Mouse (Mus musculus): ENCODE measurements around the gene Prps1.
"Not testable (repeated sequence)": the region's sequence is repeated elsewhere in the genome, so short reads cannot be mapped to it uniquely, and the experiment has no call there.

Prps1 gene

DNA sequence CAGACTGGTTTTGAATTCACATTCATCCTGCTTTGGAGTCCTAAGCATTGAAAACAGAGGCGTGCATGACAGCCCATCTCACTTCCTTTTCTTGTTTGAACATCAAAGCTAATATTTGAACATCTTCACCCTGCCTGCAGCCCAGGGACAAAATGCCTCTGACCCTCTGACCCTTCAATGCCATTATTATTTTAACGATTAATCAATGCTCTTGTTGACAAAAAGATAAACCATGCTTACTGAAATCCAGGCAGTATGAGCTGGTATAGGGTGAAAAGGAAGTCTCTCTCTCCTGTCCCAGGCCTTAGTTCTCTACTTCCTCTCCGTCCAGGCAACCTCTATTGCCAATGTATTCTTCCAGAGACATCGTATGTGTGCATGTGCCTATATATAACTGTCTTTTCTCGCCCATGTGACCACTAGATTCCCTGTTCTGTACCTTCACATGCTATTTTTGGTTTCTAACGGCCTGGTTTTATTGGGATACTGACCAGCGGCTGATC is 37.2 kb downstream of the Prps1 start:
- in situ Hi-C loops (cut with MboI; ENCODE audit: low pct_unique_long_range_greater_than_20kb in 1 of 2, low sequenced_read_pairs in 2 of 2, unreplicated experiment in 1 of 2), result loop anchor here (5.0 to 25.0 kb wide), 5 partner anchors 109 to 344 kb away; partner anchors contain the start of gene Tsc22d3 (in 2 of the 2)

DNA sequence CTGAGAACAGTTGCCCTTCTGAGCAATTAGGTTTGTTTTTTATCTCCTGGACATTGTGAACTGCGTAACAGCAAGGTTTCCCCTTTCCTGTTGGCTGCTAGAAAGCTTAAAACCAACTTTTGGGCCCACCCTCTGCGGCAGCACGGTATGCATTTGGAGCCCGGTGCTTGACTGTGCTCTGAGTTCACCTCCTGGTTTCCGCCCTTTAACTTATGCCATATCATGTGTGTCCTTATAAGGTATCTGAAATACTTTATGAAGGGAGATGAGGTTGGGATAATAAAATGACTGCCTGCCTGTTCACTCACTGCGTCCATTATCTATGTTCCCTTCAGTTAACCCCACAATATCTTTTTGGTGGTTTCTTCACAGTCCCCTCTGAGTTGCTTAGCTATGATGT is 37.8 kb downstream of the Prps1 start:
- in situ Hi-C loops (cut with MboI; ENCODE audit: low pct_unique_long_range_greater_than_20kb in 1 of 2, low sequenced_read_pairs in 2 of 2, unreplicated experiment in 1 of 2), result loop anchor here (5.0 to 25.0 kb wide), 5 partner anchors 108 to 343 kb away; partner anchors contain the start of gene Tsc22d3 (in 2 of the 2)

DNA sequence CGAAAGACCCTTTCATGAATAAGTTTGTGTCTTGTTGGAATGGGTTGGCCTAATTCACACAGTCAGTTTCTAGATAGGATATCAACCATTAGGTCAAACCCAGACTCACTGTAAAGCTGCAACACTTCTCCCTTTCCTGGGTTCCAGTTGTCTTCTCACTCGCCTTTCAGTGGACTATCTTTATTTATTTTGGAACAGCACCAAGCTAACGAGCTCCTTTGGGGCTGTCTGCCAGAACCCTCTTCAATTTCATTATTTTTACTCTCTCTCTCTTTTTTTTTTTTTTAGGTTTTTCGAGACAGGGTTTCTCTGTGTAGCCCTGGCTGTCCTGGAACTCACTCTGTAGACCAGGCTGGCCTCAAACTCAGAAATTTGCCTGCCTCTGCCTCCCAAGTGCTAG is 42.0 kb downstream of the Prps1 start:
- in situ Hi-C loops (cut with MboI; ENCODE audit: low pct_unique_long_range_greater_than_20kb in 1 of 2, low sequenced_read_pairs in 2 of 2, unreplicated experiment in 1 of 2), result loop anchor here (10.0 to 25.0 kb wide), 4 partner anchors 114 to 339 kb away; partner anchors contain the start of gene Tsc22d3 (in 1 of the 2)

DNA sequence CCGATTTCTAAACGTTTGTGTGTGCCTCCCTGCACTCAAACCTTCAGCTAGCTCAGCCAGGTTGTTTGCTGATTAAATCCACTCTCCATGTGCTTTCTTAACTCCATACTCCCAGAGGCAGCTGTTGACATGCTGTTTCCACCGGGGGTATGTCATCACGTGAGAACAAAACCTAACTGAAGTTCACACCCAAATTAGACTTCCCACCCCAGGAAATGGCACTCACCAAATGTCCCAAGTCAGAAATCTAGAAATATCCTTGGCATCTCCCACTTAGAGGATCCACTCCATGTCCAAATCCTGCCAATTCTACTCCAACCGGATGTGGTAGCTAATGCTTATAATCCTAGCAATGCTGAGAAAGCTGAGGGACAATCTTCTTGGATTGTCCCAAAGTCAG is 43.9 kb downstream of the Prps1 start:
- in situ Hi-C loops (cut with MboI; ENCODE audit: low pct_unique_long_range_greater_than_20kb in 1 of 2, low sequenced_read_pairs in 2 of 2, unreplicated experiment in 1 of 2), result no loop called here

DNA sequence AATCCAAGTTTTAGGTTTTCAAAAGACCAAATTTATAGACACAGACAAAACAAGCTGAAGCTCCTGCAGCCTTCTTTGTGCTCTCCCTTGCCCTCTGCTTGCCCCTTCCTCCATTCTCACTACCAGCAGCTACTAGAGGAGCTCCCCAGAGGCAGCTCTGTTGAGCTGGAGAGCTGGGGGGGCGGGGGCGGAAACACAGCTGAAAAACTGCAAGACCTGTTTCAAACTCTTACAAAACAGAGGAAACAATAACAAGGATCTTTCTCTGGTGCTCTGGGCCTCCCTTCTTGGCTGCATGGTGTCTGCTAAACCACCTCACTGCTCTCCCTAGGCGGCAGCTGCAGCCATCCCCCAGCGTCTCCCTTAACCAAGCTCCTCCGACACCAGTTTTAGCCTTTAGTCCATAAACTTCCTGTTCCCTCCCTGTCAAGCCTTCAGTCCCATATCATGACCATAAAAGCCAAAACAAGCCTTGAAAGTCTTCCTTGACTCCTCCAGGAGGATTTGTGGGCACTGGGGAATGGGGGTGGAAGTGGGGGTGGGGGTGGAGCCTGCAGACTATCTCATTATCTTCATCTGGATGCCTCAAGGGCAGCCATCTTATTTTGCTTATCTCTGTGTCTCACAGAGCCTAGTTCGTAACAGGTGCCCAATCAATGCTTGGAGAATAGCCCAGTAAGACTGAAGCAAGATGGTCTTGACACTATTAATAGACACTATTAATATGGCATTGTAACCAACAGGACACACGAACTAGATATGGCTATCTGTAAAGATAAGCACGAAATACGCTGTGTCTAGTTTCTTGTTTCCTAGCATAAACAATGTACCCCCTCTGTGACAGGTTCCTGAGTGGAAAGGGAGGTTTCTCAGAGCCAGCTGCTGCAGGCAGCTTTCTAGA is 45.2 kb downstream of the Prps1 start:
- in situ Hi-C loops (cut with MboI; ENCODE audit: low pct_unique_long_range_greater_than_20kb in 1 of 2, low sequenced_read_pairs in 2 of 2, unreplicated experiment in 1 of 2), result no loop called here

DNA sequence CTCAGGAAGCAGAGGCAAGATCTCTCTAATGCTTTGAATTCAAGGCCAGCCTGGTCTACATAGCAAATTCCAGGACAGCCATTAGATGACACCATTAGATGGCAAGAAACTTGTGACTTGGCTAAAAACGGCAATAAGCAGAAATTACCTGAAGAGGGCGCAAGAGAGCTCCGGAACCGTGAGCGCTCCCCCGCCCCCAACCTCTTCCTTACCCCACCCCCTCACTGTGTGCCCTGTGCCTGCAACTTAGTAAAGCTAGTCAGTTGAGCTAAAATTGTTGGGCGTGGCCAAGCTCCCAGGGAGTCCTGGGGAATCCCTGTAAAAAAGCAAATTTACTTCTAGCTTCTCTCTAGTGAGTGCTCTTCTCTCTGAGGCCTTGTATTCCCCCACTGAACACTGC is 47.5 kb downstream of the Prps1 start:
- in situ Hi-C loops (cut with MboI; ENCODE audit: low pct_unique_long_range_greater_than_20kb in 1 of 2, low sequenced_read_pairs in 2 of 2, unreplicated experiment in 1 of 2), result no loop called here

DNA sequence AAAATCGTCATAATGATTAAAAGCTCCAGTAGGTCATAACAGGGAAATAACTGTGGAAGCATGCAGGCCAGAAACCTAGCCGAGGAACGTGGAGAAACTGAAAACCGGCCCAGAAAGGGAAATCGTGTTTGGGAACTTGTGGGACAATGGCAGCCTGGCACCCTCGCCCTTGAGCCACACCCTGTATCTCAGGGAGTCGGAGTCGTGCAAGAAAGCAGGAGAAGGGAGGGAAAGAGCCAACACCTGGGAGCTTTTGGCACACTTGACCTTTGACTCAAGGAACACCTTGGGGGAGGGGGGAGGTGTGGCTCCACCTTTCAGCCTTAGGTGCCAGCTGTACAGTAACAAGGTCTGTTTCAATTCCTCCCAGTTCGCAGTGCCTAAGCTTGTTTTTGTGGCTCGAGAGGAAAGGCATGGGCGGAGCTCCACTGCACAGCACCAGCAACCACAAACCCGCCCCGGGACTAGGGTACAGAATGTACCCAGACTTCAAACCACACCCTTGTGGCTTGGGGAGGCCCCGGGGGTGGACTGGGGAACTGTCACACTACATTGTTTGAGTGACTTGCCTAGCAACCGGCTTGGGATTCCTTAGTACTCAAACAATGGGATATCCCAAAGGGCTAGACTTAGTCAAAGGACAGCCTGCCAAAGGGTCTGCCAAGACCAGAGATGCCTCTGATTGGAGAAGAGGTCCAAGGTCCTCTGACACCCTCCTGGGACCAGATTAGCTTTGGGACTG is 49.3 kb downstream of the Prps1 start:
- in situ Hi-C loops (cut with MboI; ENCODE audit: low pct_unique_long_range_greater_than_20kb in 1 of 2, low sequenced_read_pairs in 2 of 2, unreplicated experiment in 1 of 2), result no loop called here

DNA sequence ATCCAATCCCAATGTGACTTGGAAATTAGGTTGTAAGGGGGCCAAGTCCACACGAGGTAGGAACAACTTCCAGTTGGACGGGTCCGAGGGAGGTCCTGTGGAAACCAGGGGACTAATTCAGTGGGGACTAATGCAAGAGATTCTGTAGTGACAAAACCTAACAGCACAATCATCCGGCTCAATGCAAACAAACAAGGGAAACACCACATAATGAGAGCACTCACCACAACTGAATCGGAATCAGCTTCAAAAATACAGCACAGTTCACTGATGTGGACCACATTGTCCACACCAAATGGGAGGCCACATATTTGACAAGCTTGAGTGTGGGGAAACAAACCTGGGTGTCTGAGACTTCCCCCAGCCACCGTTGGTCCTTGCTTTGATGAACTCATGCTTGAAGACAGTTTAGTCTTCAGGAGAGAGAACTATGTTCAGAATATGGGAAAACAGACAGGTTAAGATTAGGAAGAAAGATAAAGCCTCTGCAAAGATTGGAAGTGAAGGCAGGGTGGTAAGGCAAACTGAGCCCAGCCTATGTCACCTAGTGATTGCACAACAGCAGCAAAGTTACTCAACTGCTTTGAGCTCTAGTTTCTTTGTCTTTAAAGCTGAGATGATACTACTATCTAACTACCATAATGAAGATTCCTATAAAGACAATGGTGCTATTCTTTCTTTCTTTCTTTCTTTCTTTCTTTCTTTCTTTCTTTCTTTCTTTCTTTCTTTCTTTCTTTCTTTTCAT is 50.2 kb downstream of the Prps1 start:
- in situ Hi-C loops (cut with MboI; ENCODE audit: low pct_unique_long_range_greater_than_20kb in 1 of 2, low sequenced_read_pairs in 2 of 2, unreplicated experiment in 1 of 2), result no loop called here

DNA sequence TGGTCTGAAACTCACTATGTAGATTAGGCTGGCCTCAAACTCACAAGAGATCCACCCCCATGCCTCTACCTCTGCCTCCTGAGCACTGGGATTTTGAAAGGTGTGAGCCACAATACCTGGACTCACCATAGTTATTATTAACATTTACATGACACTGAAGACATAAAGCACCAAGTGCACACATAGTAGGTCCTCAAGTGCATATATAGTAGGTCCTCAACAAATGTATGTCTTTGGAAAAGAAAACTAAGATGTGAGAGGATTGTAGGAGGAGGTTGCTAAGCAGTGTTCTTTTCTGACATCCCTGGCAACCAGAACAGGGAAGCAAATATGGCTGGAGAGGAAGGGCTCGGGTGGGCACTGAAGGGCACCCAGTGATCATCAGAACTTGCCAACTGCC is 51.0 kb downstream of the Prps1 start:
- in situ Hi-C loops (cut with MboI; ENCODE audit: low pct_unique_long_range_greater_than_20kb in 1 of 2, low sequenced_read_pairs in 2 of 2, unreplicated experiment in 1 of 2), result no loop called here

DNA sequence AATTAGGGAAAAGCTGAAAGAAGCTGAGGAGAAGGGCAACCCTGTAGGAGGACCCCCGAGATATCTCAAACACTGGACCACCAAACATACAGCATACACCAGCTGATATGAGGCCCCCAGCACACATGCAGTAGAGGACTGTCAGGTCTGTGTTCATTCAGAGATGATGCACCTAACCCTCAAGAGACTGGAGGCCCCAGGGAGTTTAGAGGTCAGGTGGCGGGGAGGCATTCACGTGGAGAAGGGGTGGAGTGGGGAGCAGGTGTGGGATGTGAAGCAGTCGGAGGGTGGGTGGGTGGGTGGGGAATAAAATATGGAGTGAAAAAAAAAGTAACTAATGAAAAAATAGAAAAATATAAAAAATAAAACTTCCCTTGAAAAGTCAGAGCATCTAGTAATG is 52.4 kb downstream of the Prps1 start:
- in situ Hi-C loops (cut with MboI; ENCODE audit: low pct_unique_long_range_greater_than_20kb in 1 of 2, low sequenced_read_pairs in 2 of 2, unreplicated experiment in 1 of 2), result not testable (repeated sequence)

DNA sequence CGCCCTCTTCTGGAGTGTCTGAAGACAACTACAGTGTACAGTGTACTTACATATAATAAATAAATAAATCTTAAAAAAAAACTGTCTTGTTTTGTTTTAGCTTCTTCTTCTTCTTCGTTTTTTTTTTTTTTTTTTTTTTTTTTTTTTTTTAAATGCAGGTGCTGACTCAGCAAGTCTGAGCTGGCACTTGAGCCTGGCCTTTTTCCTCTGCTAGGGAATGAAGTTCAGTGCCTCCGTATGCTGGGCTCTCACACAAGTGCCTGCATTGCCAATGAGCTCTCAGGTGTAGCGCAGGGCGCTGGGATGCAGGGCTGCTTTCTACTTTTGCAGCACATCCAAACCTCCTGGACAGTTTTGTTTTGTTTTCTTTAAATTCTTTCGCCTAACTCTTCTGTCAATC is 53.4 kb downstream of the Prps1 start:
- in situ Hi-C loops (cut with MboI; ENCODE audit: low pct_unique_long_range_greater_than_20kb in 1 of 2, low sequenced_read_pairs in 2 of 2, unreplicated experiment in 1 of 2), result no loop called here

DNA sequence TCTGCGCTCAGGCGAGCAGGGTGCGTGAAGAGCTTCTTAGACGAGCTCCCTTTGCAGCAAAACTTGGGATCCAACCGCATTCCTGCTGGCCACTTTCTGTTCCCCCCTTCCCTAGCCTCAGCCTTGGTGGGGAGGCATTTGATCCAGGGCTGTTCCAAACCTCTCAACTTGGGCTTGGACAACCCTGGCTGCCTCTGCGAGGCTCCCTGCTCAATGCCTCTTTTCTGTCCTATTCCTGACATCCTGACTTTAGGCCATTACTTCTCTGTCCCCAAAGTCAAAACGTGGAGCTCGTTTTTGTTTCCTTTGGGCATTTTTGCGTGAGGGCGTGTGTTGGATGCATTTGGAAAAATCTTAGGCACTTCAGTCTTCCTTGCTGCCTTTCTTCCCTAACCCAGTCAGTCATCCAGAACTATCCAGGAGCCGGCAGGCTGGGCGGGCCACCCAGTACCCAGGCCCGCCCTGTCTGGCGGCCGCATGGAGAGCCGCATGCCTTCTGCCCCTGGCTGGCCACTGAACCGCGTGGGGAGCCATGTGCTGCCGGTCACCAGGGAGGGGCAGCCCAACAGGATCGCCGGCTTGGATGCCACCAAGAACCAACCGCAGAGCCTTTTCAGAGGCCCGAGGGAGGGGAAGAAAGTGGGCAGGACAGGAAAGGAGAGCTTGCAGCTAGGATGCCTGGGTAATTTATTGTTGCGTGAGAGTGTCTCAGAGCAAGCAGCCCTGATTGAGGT is 54.5 kb downstream of the Prps1 start:
- in situ Hi-C loops (cut with MboI; ENCODE audit: low pct_unique_long_range_greater_than_20kb in 1 of 2, low sequenced_read_pairs in 2 of 2, unreplicated experiment in 1 of 2), result no loop called here

DNA sequence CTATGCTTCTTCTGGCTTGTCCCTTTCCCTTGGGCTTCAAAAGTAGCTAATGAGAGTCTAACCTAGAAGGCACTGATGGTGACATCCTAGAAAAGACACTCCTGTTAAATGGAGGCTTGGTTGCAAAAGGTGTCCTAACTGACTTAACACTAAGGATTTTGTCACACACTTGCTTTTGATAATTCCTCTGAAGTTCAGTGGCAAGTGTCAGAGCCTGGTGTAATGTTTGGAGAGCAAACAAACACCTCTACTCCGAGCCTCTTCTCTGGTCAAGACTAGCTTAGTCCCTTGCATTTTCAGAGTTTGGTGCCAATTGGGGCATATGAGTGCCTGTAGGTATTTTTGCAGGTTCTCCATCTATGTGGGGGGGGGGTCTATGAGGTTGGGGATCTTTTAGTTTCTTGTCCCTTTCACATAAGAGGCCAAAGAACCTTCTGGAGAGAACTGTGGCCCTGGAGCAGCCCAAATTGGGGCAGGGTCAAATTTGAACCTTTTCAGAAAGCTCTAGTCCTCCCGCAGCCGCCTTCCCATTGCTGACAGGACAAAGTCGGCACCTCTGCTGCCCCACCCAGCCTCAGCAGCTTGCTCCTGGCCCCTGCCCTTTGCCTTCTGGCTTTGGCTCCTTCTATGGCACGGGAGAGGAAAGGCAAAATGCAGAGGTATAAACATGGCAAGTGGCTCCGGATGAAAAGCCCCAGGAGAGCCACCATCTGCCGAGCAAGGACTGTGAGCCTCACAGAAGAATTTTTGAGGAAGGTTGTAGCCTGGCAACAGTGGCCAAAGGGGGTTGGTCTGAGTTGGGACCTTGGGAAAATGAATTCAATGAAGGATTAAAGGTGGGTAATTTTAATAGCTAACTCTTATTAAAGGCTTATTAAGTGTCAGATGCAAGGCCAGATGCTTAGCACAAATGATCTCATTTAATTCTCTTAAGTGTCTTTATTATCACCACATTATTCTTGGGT is 55.6 kb downstream of the Prps1 start:
- in situ Hi-C loops (cut with MboI; ENCODE audit: low pct_unique_long_range_greater_than_20kb in 1 of 2, low sequenced_read_pairs in 2 of 2, unreplicated experiment in 1 of 2), result no loop called here

DNA sequence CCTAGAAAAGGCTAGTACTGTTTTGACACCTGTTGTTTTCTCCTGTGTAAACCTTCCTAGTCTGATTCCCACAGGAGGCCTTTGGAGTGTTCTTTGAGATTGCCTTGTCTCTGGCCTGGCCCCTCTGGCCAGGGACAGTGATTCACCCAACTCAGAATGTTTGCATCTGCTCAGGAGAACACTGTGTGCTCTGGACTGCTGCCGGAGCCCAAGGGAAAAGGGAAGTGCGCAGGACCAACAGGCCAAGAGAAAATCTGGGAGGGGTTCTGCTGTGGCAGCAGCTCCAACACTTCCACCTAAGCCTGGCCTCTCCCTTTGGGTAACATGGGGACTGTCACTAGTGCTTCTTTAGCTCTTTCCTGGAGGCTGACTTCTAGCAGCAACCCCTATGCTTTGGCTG is 57.0 kb downstream of the Prps1 start:
- in situ Hi-C loops (cut with MboI; ENCODE audit: low pct_unique_long_range_greater_than_20kb in 1 of 2, low sequenced_read_pairs in 2 of 2, unreplicated experiment in 1 of 2), result no loop called here

DNA sequence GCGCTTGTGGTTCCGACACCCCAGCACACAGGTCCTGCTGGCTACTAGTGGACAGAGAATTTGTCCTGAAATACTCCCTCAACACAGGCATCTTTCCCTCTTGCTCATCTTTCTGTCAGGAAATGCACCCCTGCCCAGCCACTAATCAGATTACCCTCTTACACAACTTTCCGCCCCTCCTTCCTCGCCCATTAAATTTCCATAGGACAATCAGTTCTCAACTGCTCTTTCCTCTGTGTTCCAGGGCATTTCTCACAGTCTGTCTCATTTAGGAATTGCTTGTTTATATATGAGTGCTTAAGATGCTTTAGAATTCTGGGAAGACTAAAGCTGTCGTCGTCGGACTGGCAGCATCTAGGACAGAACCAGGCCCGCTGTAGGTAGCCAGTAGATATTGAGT is 61.9 kb downstream of the Prps1 start:
- in situ Hi-C loops (cut with MboI; ENCODE audit: low pct_unique_long_range_greater_than_20kb in 1 of 2, low sequenced_read_pairs in 2 of 2, unreplicated experiment in 1 of 2), result no loop called here

DNA sequence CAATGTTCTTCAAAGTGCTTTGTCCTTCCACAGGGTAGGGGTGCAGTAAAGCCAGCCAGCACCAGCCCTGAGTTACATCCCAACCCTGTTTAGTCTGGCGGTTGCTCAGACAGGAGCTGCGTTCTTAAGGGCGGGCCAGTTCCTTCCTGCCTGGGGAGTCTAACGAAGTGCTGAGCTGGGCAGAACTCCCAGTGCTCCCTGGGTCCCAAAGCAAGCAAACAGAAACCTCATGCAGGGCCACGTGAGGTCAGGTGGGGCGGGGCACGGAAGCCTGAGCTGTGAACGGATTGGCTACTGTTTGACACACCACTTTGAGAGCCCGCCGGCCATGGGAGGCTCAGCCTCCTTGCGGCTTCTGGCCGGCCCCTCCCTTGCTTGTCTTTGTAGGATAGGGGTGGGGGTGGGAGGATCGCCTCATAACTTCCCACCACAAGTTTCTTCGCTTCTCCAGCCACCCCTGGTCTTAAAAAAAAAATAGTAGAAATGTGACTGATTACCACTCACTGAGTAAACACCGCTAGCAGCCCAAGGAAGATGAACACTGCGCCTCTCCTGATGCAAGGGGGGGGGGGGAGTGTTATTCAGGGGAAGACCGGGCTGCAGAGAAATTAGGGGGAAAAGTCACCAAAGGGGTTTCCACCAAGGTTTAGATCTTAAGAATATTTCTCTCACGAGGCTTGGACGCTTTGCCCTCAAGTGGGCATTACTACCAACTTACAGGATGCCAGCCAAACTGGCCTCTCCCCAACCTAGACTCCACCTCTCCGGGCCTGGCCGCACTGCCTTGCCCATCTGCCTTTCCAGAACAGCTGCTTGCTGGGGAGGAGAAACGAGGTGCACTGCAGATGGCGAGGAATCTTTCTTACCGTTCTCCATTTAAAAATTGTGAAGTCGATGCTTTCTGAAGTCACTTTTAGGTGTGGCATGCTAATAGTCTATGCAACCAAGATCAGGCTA is 64.0 kb downstream of the Prps1 start:
- in situ Hi-C loops (cut with MboI; ENCODE audit: low pct_unique_long_range_greater_than_20kb in 1 of 2, low sequenced_read_pairs in 2 of 2, unreplicated experiment in 1 of 2), result no loop called here
